Mouse (Mus musculus): Measurements from ENCODE around the gene Arid5a. TPM values are rescaled to one million over a fixed set of nuclear protein-coding genes. Genes with fewer than 3 reads are reported as not detected.

Gene Arid5a
- total RNA-seq, 1 experiment, result 7.9 TPM

GRCm38 (mm10) chr1:36342547-36342946 is 35.0 kb downstream of the Arid5a start:
- H3K4me1 ChIP-seq (ENCODE audit: control insufficient read depth in 2 of 2, insufficient read depth in 2 of 2, low read length in 2 of 2, poor library complexity in 1 of 2), result no peaks in the 10 kb centered on the region
- H3K9ac ChIP-seq (ENCODE audit: insufficient read depth, low read depth, low read length, poor library complexity, severe bottlenecking), result no peak overlapping the region
- TF ChIP-seq CHD2 (IDR thresholded peaks at IDR 0.05; ENCODE audit: low read depth, low read length), result no peak
- TF ChIP-seq HCFC1 (IDR thresholded peaks at IDR 0.05; ENCODE audit: borderline replicate concordance, insufficient read depth, low read length), result no peak
- no peak for TF ChIP-seq ZC3H11A (IDR thresholded peaks at IDR 0.05; ENCODE audit: borderline replicate concordance, low read depth, low read length)
- TF ChIP-seq ZNF384 (IDR thresholded peaks at IDR 0.05; ENCODE audit: low read depth, low read length), result no peak
- no peak for TF ChIP-seq MAFK (IDR thresholded peaks at IDR 0.05; ENCODE audit: insufficient read depth, low read depth, low read length)
- in situ Hi-C loops (cut with MboI; ENCODE audit: low sequenced_read_pairs in 2 of 2, unreplicated experiment in 2 of 2), result no loop called here
- H3K27ac ChIP-seq (ENCODE audit: insufficient read depth, low read depth, low read length, poor library complexity, severe bottlenecking), result no peak overlapping the region
- DNase-seq (ENCODE audit: low read depth, low spot score), result no peak
- H3K36me3 ChIP-seq (ENCODE audit: control insufficient read depth, insufficient read depth, low read length, poor library complexity, severe bottlenecking), result peaks cover 59% of the 10 kb centered on the region
- H3K9me3 ChIP-seq (ENCODE audit: control insufficient read depth, insufficient read depth, low read depth, low read length), result no peaks in the 10 kb centered on the region
- H3K4me3 ChIP-seq (ENCODE audit: insufficient read depth in 1 of 2, low read depth in 1 of 2, low read length in 2 of 2, poor library complexity in 1 of 2, severe bottlenecking in 1 of 2), result no peak overlapping the region

- H3K4me1 ChIP-seq (ENCODE audit: control insufficient read depth in 2 of 2, insufficient read depth in 2 of 2, low read length in 2 of 2, poor library complexity in 1 of 2), result no peaks in the 10 kb centered on the region
- no peak for DNase-seq (ENCODE audit: low read depth, low spot score)
- H3K36me3 ChIP-seq (ENCODE audit: control insufficient read depth, insufficient read depth, low read length, poor library complexity, severe bottlenecking), result peaks cover 58% of the 10 kb centered on the region
- H3K9ac ChIP-seq (ENCODE audit: insufficient read depth, low read depth, low read length, poor library complexity, severe bottlenecking), result no peak overlapping the region
- in situ Hi-C loops (cut with MboI; ENCODE audit: low sequenced_read_pairs in 2 of 2, unreplicated experiment in 2 of 2), result no loop called here
- no peaks in the 10 kb centered on the region for H3K9me3 ChIP-seq (ENCODE audit: control insufficient read depth, insufficient read depth, low read depth, low read length)
- H3K27ac ChIP-seq (ENCODE audit: insufficient read depth, low read depth, low read length, poor library complexity, severe bottlenecking), result no peak overlapping the region
- TF ChIP-seq MAFK (IDR thresholded peaks at IDR 0.05; ENCODE audit: insufficient read depth, low read depth, low read length) (no peak), CHD2 (IDR thresholded peaks at IDR 0.05; ENCODE audit: low read depth, low read length) (no peak), ZC3H11A (IDR thresholded peaks at IDR 0.05; ENCODE audit: borderline replicate concordance, low read depth, low read length) (no peak)
- no peak overlapping the region for H3K4me3 ChIP-seq (ENCODE audit: insufficient read depth in 1 of 2, low read depth in 1 of 2, low read length in 2 of 2, poor library complexity in 1 of 2, severe bottlenecking in 1 of 2)
Measured at GRCm38 (mm10) chr1:36352351-36352750, 44.8 kb downstream of the Arid5a start.

GRCm38 (mm10) chr1:36356955-36357695 is 49.6 kb downstream of the Arid5a start:
- H3K4me3 ChIP-seq (ENCODE audit: insufficient read depth in 1 of 2, low read depth in 1 of 2, low read length in 2 of 2, poor library complexity in 1 of 2, severe bottlenecking in 1 of 2), result no peak overlapping the region
- TF ChIP-seq ZNF384 (IDR thresholded peaks at IDR 0.05; ENCODE audit: low read depth, low read length), result no peak
- no peak for TF ChIP-seq CHD2 (IDR thresholded peaks at IDR 0.05; ENCODE audit: low read depth, low read length)
- TF ChIP-seq ZC3H11A (IDR thresholded peaks at IDR 0.05; ENCODE audit: borderline replicate concordance, low read depth, low read length), result no peak
- no peak for TF ChIP-seq MAFK (IDR thresholded peaks at IDR 0.05; ENCODE audit: insufficient read depth, low read depth, low read length)
- TF ChIP-seq HCFC1 (IDR thresholded peaks at IDR 0.05; ENCODE audit: borderline replicate concordance, insufficient read depth, low read length), result no peak
- no peak for DNase-seq (ENCODE audit: low read depth, low spot score)
- H3K27ac ChIP-seq (ENCODE audit: insufficient read depth, low read depth, low read length, poor library complexity, severe bottlenecking), result no peak overlapping the region
- H3K4me1 ChIP-seq (ENCODE audit: control insufficient read depth in 2 of 2, insufficient read depth in 2 of 2, low read length in 2 of 2, poor library complexity in 1 of 2), result no peaks in the 10 kb centered on the region
- no peak overlapping the region for H3K9ac ChIP-seq (ENCODE audit: insufficient read depth, low read depth, low read length, poor library complexity, severe bottlenecking)
- no peaks in the 10 kb centered on the region for H3K9me3 ChIP-seq (ENCODE audit: control insufficient read depth, insufficient read depth, low read depth, low read length)
- in situ Hi-C loops (cut with MboI; ENCODE audit: low sequenced_read_pairs in 2 of 2, unreplicated experiment in 2 of 2), result no loop called here
- H3K36me3 ChIP-seq (ENCODE audit: control insufficient read depth, insufficient read depth, low read length, poor library complexity, severe bottlenecking), result peaks cover 39% of the 10 kb centered on the region

- DNase-seq (ENCODE audit: low read depth, low spot score), result no peak
- Histone ChIP-seq H3K9ac (ENCODE audit: insufficient read depth, low read depth, low read length, poor library complexity, severe bottlenecking) (no peak overlapping the region; the same call in 1 of the 2 replicates), H3K27ac (ENCODE audit: insufficient read depth, low read depth, low read length, poor library complexity, severe bottlenecking) (no peak overlapping the region), H3K4me3 (ENCODE audit: insufficient read depth in 1 of 2, low read depth in 1 of 2, low read length in 2 of 2, poor library complexity in 1 of 2, severe bottlenecking in 1 of 2) (peak overlapping the region; percentile 80 to 95), H3K9me3 (ENCODE audit: control insufficient read depth, insufficient read depth, low read depth, low read length) (no peaks in the 10 kb centered on the region), H3K4me1 (ENCODE audit: control insufficient read depth in 2 of 2, insufficient read depth in 2 of 2, low read length in 2 of 2, poor library complexity in 1 of 2) (peaks cover 0 to 7% of the 10 kb centered on the region in 2 experiments; a peak in 1 of 4 replicates), H3K36me3 (ENCODE audit: control insufficient read depth, insufficient read depth, low read length, poor library complexity, severe bottlenecking) (peaks cover 15% of the 10 kb centered on the region)
- TF ChIP-seq ZNF384 (IDR thresholded peaks at IDR 0.05; ENCODE audit: low read depth, low read length), result no peak
- TF ChIP-seq ZC3H11A (IDR thresholded peaks at IDR 0.05; ENCODE audit: borderline replicate concordance, low read depth, low read length), result no peak
- no peak for TF ChIP-seq CHD2 (IDR thresholded peaks at IDR 0.05; ENCODE audit: low read depth, low read length)
- no peak for TF ChIP-seq MAFK (IDR thresholded peaks at IDR 0.05; ENCODE audit: insufficient read depth, low read depth, low read length)
- no peak for TF ChIP-seq HCFC1 (IDR thresholded peaks at IDR 0.05; ENCODE audit: borderline replicate concordance, insufficient read depth, low read length)
- in situ Hi-C loops (cut with MboI; ENCODE audit: low sequenced_read_pairs in 2 of 2, unreplicated experiment in 2 of 2), result no loop called here
Measured at GRCm38 (mm10) chr1:36367698-36368097, 60.2 kb downstream of the Arid5a start.

Measured in ES-E14 (cell line).